Mouse (Mus musculus) limb, embryonic 10.5 days (tissue): ENCODE data around the gene Rps21. TPM values are rescaled to one million over a fixed set of nuclear protein-coding genes. Genes with fewer than 3 reads are reported as not detected.
"Not testable (repeated sequence)": the region's sequence is repeated elsewhere in the genome, so short reads cannot be mapped to it uniquely, and the experiment has no call there.

Experiments used
- DNase-seq: peaks from one replicate; pipeline ENCODE4 v3.0.0-alpha.2; 2017; ENCODE audit warnings: low spot score
- H3K27ac ChIP-seq: fragments of 300-500 bp; sonication (generic); 2 replicates; pipeline ENCODE4 v1.5.1; 2016; ENCODE audit warnings: mild to moderate bottlenecking
- H3K27me3 ChIP-seq: fragments of 300-500 bp; sonication (generic); 2 replicates; pipeline ENCODE4 v1.6.1; 2016; ENCODE audit warnings: low read depth, mild to moderate bottlenecking; ENCODE audit not compliant: poor library complexity, severe bottlenecking
- H3K36me3 ChIP-seq: fragments of 300-500 bp; sonication (generic); 2 replicates; pipeline ENCODE4 v1.6.1; 2016; ENCODE audit warnings: mild to moderate bottlenecking, moderate library complexity
- H3K4me1 ChIP-seq: fragments of 300-500 bp; sonication (generic); 2 replicates; pipeline ENCODE4 v1.6.1; 2016
- H3K4me3 ChIP-seq: fragments of 300-500 bp; sonication (generic); 2 replicates; pipeline ENCODE4 v1.5.1; 2016; ENCODE audit warnings: mild to moderate bottlenecking, moderate library complexity
- H3K9me3 ChIP-seq: fragments of 300-500 bp; sonication (generic); replicated peaks from 2 replicates; pipeline ENCODE4 v1.6.1; 2016; ENCODE audit warnings: mild to moderate bottlenecking
- WGBS: fragments of 180-500 bp; shearing (Covaris S2); methylation state at CpG from one replicate; pipeline ENCODE4 v1.1.7; 2016; 5-methylcytosine and 5-hydroxymethylcytosine counted together
- polyA plus RNA-seq: library from polyadenylated mRNA; unstranded; fragments of >200 nt; fragmentation: Nextera tagmentation; extraction: Ambion mirVana; gene quantifications from 2 replicates; pipeline ENCODE4 v1.2.1, GENCODE M21; 2016

The Rps21 gene
- polyA plus RNA-seq, 1 experiment from 2014 or later: 530 TPM

DNA sequence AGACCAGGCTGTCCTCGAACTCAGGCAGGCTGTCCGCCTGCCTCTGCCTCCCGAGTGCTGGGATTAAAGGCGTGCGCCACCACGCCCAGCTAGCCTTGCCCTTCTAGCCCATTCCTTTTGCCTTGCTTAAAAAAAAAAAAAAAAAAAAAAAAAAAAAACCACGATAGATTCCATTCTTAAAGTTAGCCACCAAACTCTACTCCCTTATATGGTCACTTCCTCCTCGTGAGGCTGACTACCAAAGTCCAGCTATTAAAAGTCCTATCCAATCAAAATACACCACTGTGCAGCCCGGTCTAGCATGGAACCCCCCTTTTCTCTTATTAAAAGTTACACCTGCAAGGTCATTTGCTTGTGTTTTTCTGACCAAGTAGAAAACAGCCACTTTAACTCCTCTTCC is 1.5 kb upstream of the Rps21 start:
- H3K4me1 ChIP-seq: peaks cover 32% of the 10 kb centered on the region
- H3K36me3 ChIP-seq: peaks cover 32% of the 10 kb centered on the region
- no peaks in the 10 kb centered on the region for H3K27me3 ChIP-seq
- H3K9me3 ChIP-seq: no peaks in the 10 kb centered on the region
- peak overlapping the region; percentile 92; the same call in 1 of the 2 replicates for H3K27ac ChIP-seq
- no peak for DNase-seq
- WGBS: 93% methylated on average over 9 of the region's 9 CpGs
- peak overlapping the region; percentile 85 for H3K4me3 ChIP-seq

DNA sequence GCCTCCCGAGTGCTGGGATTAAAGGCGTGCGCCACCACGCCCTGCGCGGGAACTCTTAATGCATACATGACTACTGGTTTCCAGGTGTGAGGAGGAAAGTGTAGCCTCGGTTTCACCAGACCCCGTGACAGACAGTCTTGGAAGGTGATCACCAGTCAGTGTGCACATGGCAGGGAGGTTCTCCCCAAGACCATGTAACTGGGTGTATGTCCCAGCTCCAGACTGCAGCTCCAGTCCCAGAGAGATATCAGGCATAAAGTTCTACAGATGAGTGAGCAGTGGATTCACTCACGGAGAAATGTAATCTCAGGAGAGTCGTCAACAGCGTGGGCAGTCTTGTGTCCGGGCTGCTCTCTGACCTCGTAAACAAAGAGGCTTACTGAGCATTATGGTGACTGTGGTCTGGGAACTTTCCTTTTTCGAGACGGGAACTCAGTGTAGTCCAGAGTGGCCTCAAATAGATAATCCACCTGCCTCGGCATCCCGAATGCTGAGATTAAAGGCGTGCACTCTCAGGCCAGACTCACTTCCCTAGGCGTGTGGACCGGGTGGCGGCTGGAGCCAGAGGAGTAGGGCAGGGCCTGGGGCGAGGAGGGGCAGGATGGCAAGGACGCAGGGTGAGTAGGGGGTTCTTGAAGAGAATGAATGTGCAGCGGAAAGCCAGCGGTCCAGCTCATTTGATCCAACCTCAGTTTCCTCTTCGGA is 729 bp upstream of the Rps21 start:
- H3K4me1 ChIP-seq: peaks cover 29% of the 10 kb centered on the region
- no peak for DNase-seq
- 26% methylated on average over 26 of the region's 26 CpGs for WGBS
- H3K27me3 ChIP-seq: no peaks in the 10 kb centered on the region
- H3K9me3 ChIP-seq: no peaks in the 10 kb centered on the region
- peak overlapping the region; percentile 85 for H3K4me3 ChIP-seq
- peak overlapping the region; percentile 92 for H3K27ac ChIP-seq
- H3K36me3 ChIP-seq: peaks cover 39% of the 10 kb centered on the region

DNA sequence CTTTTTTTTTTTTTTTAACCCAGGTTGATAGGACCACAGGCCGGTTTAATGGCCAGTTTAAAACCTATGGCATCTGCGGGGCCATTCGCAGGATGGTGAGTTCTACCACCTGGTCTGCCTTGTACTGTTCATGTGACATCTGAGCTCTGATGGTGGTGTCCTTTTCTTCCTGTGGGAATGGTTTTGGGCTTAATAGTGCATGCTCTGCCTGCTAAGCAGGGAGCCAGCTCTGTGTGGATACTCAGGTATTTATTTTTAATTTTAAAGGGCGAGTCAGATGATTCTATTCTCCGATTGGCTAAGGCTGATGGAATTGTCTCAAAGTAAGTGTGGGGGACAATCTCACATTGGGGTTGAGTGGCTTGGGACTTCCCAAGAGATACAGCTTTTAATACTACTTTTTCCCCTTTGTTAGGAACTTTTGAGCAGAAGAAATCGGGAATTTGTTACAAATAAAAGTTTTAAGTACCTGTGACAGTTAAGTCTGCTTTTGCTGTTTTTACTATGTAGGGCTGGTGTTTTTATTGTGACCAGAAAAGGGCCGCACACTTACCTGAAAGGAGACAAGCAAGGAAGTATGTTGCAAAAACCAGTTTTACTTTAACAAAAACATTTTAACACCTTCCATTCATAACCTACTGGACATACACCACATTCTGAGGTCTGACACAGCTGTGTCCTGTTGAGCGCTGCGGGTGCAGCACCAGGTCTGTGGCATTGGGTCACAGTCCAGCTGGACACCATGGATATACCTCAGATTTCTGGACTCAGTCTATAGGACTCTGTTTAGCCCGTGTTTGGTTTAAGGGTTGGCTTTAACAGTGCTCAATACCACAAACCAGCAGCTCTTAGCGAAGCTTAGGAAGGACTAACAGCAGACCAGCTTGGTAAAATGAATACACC is 1.0 kb downstream of the Rps21 start:
- Histone ChIP-seq H3K36me3 (peaks cover 57% of the 10 kb centered on the region), H3K4me1 (peaks cover 23% of the 10 kb centered on the region), H3K4me3 (peak overlapping the region; percentile 85), H3K9me3 (no peaks in the 10 kb centered on the region), H3K27ac (peak overlapping the region; percentile 92), H3K27me3 (no peaks in the 10 kb centered on the region)
- WGBS: 54% methylated on average over 11 of the region's 11 CpGs
- no peak for DNase-seq

DNA sequence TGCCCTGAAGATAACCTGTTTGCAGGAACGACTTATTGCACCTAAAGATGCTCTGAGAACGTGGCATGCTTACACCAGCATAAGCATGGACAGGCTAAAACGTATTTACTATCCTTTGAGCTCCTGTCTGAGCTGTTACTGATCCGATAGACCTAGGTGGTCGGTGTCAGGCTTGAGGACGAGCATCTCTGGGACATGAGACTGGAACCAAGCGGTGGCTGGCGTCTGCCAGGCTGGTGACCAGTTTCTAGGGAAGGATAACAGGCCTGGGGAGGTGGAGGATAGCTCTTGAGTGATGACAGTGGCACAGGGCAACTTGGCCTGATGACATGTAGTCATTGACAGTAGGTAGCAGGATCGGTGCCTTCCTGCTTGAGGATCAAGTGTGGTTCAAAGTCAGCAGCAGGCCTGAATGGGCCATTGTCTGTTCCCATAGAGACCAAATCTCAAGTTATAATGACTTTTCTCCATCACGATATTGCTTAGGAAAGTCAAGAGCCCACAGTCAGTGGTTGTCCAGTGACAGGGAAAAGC is 1.8 kb downstream of the Rps21 start:
- H3K27me3 ChIP-seq, H3K27ac ChIP-seq, H3K9me3 ChIP-seq, H3K4me3 ChIP-seq, DNase-seq: not testable (repeated sequence)
- peaks cover 23% of the 10 kb centered on the region for H3K4me1 ChIP-seq
- 88% methylated on average over 10 of the region's 10 CpGs for WGBS
- peaks cover 65% of the 10 kb centered on the region for H3K36me3 ChIP-seq

DNA sequence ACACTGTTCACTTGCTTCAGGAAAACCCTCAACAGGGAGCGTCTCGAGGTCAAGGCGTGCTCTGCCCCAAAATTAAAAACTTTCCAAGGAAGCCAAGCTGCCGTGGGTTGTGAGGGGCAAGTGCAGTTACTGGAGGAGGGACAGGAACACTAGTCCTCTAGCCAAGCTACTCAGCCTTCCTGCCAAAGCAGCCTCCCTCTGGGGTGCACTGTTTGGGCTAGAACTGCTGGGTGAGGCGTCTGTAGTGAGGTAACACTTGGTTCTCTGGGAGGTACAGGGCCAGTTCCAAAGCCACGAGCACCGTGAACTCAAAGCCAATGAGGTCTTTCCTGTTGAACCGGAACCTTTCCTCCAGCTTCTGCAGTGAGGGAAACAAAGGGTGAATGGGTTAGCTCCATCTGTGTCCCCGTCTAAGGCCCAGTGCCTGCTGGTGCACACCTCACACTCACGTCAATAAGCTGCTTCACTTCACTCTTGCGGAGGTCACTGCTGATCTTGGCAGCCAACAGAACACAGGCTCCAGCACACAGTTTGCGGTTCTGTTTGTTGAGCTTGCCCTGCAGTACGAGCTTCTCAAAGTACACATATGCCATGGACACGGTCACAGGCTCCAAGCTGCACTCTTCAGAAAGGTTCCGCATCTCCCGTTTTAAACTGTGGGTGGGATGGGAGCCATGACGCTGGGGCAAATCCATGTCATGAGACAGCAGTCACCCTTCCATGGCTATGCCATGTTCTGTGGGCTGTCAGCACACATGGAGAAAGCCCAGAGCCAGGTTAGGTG is 2.8 kb downstream of the Rps21 start:
- not testable (repeated sequence) for H3K4me3 ChIP-seq, H3K27me3 ChIP-seq, H3K27ac ChIP-seq, DNase-seq, H3K9me3 ChIP-seq
- Histone ChIP-seq H3K36me3 (peaks cover 75% of the 10 kb centered on the region), H3K4me1 (peaks cover 23% of the 10 kb centered on the region)
- WGBS: 73% methylated on average over 17 of the region's 17 CpGs

DNA sequence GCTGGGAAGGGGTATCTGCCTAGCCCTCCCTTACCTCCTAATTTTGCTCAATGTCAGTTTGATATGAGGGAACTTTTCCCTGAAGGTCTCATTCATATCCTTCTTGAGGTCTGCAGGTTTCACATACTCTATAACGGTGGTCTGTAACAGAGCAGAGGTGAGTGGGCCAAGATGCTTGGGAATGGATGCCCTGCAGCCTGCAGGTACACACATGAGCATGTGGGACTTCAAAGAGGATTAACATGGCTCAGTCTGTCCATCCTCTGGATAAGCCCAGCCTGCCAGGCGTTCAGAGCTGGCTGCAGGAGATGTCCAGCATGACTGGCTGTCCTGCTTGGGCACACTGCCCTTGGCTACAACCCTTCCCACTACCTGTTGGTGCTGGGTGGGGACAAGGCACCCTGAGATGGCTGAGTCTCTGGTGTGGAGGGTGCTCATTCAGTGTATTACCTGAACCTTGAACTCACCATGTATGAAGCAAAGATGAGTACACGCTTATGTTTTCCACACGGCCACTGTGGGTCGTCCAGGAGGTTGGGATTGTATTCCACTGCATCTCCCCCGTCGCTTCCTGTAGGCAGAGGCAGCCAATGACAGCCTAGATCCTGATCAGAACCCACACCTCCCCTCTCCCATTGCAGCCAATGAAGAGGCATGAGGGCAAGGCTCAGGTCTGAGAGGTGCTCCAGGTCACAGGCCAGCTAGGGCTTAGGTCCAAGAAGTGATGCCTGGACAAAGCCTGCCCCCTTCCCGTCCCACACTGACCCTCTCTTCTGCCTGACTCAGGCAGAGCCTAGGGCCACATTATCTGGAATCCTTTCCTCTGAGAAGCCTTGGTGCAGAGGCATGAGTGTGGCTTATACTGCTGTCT is 3.7 kb downstream of the Rps21 start:
- Histone ChIP-seq H3K36me3 (peaks cover 78% of the 10 kb centered on the region), H3K27me3 (no peaks in the 10 kb centered on the region), H3K4me1 (peaks cover 23% of the 10 kb centered on the region), H3K9me3 (no peaks in the 10 kb centered on the region), H3K27ac (no peak overlapping the region), H3K4me3 (no peak overlapping the region)
- 65% methylated on average over 8 of the region's 8 CpGs for WGBS
- DNase-seq: no peak

DNA sequence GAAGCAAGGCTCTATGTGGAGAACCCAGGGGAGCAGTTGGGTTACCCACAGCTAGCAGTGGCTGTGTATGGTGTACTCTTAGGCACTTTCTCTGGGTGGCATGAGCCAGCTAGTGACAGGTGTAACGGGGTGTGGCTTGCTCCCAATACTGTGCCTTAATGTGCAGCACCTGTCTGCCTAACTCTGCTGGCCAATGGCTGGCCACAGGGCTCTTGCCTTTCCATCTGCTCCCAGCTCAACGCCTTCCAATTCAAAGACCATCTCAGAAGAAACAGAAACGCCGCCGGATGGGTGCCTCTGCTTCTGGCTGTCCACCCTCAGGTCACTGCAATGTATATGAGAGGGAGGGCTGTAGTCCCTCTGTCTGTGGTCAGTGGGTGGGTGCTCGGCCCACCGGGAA is 4.7 kb downstream of the Rps21 start:
- no peaks in the 10 kb centered on the region for H3K27me3 ChIP-seq
- no peak overlapping the region for H3K4me3 ChIP-seq
- H3K4me1 ChIP-seq: peaks cover 14% of the 10 kb centered on the region
- H3K27ac ChIP-seq: no peak overlapping the region
- WGBS: 95% methylated on average over 7 of the region's 7 CpGs
- H3K36me3 ChIP-seq: peaks cover 88% of the 10 kb centered on the region
- DNase-seq: no peak
- H3K9me3 ChIP-seq: no peaks in the 10 kb centered on the region

DNA sequence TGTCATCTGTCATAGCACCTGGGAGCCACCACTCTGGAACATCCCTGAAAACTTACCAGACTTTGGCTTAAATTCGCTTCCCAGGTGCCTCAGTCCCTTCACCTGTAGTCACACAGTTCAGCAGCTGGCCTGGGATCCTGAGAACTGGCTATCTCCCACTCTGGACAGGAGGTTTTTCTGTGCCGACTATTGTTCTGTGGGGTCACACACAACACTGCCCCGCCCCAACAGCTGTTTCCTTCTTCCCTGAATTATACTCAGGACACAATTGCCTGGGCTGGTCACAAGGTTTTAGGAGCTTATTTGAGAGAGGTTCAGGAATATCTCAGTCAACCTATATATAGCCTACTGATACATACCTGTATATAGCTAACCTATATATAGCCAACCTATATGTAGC is 5.3 kb downstream of the Rps21 start:
- Histone ChIP-seq H3K36me3 (peaks cover 93% of the 10 kb centered on the region), H3K9me3 (no peaks in the 10 kb centered on the region), H3K27ac (no peak overlapping the region), H3K27me3 (no peaks in the 10 kb centered on the region), H3K4me3 (no peak overlapping the region), H3K4me1 (peaks cover 14% of the 10 kb centered on the region)
- WGBS: 89% methylated on average over 3 of the region's 3 CpGs
- DNase-seq: no peak

DNA sequence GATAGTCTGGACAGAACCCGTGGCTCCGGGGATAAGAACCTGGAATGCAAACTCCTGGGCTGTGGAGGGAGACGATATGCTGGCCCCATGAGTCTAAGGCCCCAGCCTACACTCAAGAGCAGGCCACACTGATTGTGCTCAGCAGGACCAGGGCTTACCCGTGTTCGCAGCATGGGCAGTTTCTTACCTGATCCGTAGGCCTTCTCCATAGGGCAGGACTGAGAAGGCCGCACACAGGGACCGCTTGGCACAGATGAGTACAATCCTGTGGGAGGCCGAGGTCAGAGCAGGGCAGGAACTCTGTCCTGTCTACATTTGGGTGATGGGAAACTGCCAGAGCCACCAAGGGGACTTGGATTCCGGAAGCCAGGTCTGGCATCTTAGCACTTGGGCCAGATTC is 5.7 kb downstream of the Rps21 start:
- Histone ChIP-seq H3K9me3 (no peaks in the 10 kb centered on the region), H3K4me1 (peaks cover 13% of the 10 kb centered on the region), H3K4me3 (no peak overlapping the region), H3K36me3 (peaks cover 94% of the 10 kb centered on the region), H3K27ac (no peak overlapping the region), H3K27me3 (no peaks in the 10 kb centered on the region)
- no peak for DNase-seq
- 92% methylated on average over 10 of the region's 10 CpGs for WGBS

DNA sequence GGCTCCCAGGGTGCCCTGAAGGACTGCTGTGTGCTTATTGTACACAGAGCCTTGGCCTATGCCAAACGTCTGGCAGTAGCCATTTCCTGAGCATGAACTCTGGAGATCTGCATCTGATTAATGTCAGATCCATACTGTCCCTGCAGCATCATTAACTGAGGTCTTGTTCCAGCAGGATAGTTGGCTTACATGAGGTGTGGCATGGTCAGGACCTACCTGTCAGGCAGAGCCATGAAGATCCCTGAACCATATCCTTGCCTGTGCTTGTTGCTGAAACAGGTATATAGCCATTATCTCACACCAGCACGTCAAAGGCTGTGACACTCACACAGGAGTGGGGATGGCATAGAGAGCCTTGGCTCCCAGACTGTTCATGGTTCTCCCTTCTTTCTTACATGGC is 10.8 kb downstream of the Rps21 start:
- no peaks in the 10 kb centered on the region for H3K9me3 ChIP-seq
- peaks cover 81% of the 10 kb centered on the region for H3K36me3 ChIP-seq

DNA sequence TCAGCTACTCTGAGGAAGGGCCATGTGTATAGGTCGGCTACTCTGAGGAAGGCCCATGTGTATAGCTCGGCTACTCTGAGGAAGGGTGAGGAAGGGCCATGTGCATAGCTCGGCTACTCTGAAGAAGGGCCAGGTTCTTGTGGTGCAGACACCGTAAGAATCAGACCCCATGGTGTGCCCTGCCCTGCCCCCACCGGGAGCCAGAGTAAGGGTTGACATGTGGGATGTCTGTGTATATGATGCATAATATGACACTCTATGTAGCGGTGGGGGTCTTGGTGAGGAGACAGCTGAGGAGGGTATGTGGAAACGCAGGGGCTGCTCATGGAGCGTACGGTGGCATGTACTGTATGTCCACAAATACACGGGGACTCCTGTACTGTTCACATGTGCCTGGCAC is 12.2 kb downstream of the Rps21 start:
- Histone ChIP-seq H3K9me3 (no peaks in the 10 kb centered on the region), H3K4me1 (peaks cover 31% of the 10 kb centered on the region), H3K27ac (no peak overlapping the region), H3K27me3 (peaks cover 6% of the 10 kb centered on the region; the same call in 1 of the 2 replicates), H3K36me3 (peaks cover 67% of the 10 kb centered on the region), H3K4me3 (no peak overlapping the region)
- no peak for DNase-seq
- WGBS: 95% methylated on average over 10 of the region's 10 CpGs

More for the DNA sequence above, 10.8 kb downstream of the Rps21 start:
- no peak for DNase-seq
- H3K27me3 ChIP-seq: no peaks in the 10 kb centered on the region
- H3K4me1 ChIP-seq: peaks cover 26% of the 10 kb centered on the region
- no peak overlapping the region for H3K4me3 ChIP-seq
- WGBS: 74% methylated on average over 2 of the region's 2 CpGs
- no peak overlapping the region for H3K27ac ChIP-seq
